In genomic region chr8:26688745-26689478, GRCm38 (mm10) we compare ENCODE assay signal across 16 mouse cellular contexts.
DNase-seq lines count a peak whose midpoint lies in the region; ATAC-seq and TF ChIP-seq lines count a peak whose summit lies in the region.
"Had no signal": no experiment of that assay in that cellular context is flagged by ENCODE, and none has a peak within 500 bp of the region (broad histone marks: within the 10 kb centered on the region; RNA-seq: fewer than 3 reads in every experiment).

No protein-coding gene starts in this region.

- H3K9ac ChIP-seq in hindbrain, postnatal 0 days (replicated peaks; ENCODE audit: low read length), result no peak overlapping the region
- no peak overlapping the region for H3K9ac ChIP-seq in hindbrain, embryonic 12.5 days
- H3K9ac ChIP-seq in midbrain, embryonic 16.5 days (ENCODE audit: low read depth, low read length), result no peak overlapping the region
- H3K9ac ChIP-seq in midbrain, embryonic 11.5 days (ENCODE audit: low read length), result no peak overlapping the region
- no peak overlapping the region for H3K9ac ChIP-seq in neural tube, embryonic 14.5 days (replicated peaks; ENCODE audit: low read depth, low read length)
- H3K9ac ChIP-seq: embryonic facial prominence, embryonic 12.5 days; lung, embryonic 15.5 days had no signal

- WGBS in hindbrain, postnatal 0 days, result 72% methylated on average over 5 of the region's 5 CpGs
- WGBS in hindbrain, embryonic 12.5 days, result 70% methylated on average over 5 of the region's 5 CpGs
- WGBS in midbrain, embryonic 16.5 days, result 79% methylated on average over 5 of the region's 5 CpGs
- 93% methylated on average over 5 of the region's 5 CpGs for WGBS in midbrain, embryonic 11.5 days
- WGBS in neural tube, embryonic 14.5 days, result 46% methylated on average over 5 of the region's 5 CpGs

- H3K4me1 ChIP-seq in hindbrain, postnatal 0 days (ENCODE audit: insufficient read depth, low read length), result no peaks in the 10 kb centered on the region
- H3K4me1 ChIP-seq in hindbrain, embryonic 12.5 days, result peaks cover 18% of the 10 kb centered on the region
- H3K4me1 ChIP-seq in midbrain, embryonic 16.5 days (ENCODE audit: control insufficient read depth, insufficient read depth, low read length), result peaks cover 10% of the 10 kb centered on the region
- no peaks in the 10 kb centered on the region for H3K4me1 ChIP-seq in midbrain, embryonic 11.5 days (ENCODE audit: control insufficient read depth, insufficient read depth, low read length)
- peaks cover 10% of the 10 kb centered on the region for H3K4me1 ChIP-seq in neural tube, embryonic 14.5 days (ENCODE audit: control insufficient read depth, insufficient read depth, low read length)
- H3K4me1 ChIP-seq: lung, embryonic 15.5 days had no signal

- ATAC-seq in hindbrain, postnatal 0 days, result no peak
- no peak for ATAC-seq in hindbrain, embryonic 12.5 days (ENCODE audit: low FRiP score)
- ATAC-seq in midbrain, embryonic 16.5 days, result 0 out of 2 replicates have a peak, but pooled peaks have one; percentile 12
- ATAC-seq in midbrain, embryonic 11.5 days (ENCODE audit: low FRiP score), result no peak
- peak; percentile 25; the same call in 1 of the 2 replicates for ATAC-seq in neural tube, embryonic 14.5 days (ENCODE audit: low read depth)

- no peak overlapping the region for H3K27ac ChIP-seq in hindbrain, postnatal 0 days
- H3K27ac ChIP-seq in hindbrain, embryonic 12.5 days, result no peak overlapping the region
- no peak overlapping the region for H3K27ac ChIP-seq in midbrain, embryonic 16.5 days (ENCODE audit: low read length)
- H3K27ac ChIP-seq in midbrain, embryonic 11.5 days (ENCODE audit: low read depth, low read length), result no peak overlapping the region
- no peak overlapping the region for H3K27ac ChIP-seq in neural tube, embryonic 14.5 days (ENCODE audit: low read depth, low read length)
- H3K27ac ChIP-seq: lung, embryonic 15.5 days had no signal

- no peak overlapping the region for H3K4me3 ChIP-seq in hindbrain, postnatal 0 days (ENCODE audit: low read length)
- H3K4me3 ChIP-seq in hindbrain, embryonic 12.5 days, result no peak overlapping the region
- no peak overlapping the region for H3K4me3 ChIP-seq in midbrain, embryonic 16.5 days (ENCODE audit: low read depth, low read length)
- no peak overlapping the region for H3K4me3 ChIP-seq in midbrain, embryonic 11.5 days (ENCODE audit: low read depth, low read length)
- no peak overlapping the region for H3K4me3 ChIP-seq in neural tube, embryonic 14.5 days (ENCODE audit: low read depth, low read length)
- H3K4me3 ChIP-seq: embryonic facial prominence, embryonic 12.5 days; lung, embryonic 15.5 days had no signal

- peak; percentile 22 to 24 for DNase-seq in cerebellum, postnatal 25 days
- DNase-seq in cerebellum, postnatal 4 days (ENCODE audit: low spot score in 2 of 2), result no peak
- peak; percentile 25 for DNase-seq in hindbrain, postnatal 0 days (ENCODE audit: low spot score)
- DNase-seq in midbrain, embryonic 11.5 days (ENCODE audit: low spot score, missing footprints), result no peak
- DNase-seq in embryo, embryonic 11 days, result no peak
- DNase-seq: adrenal gland, postnatal 14 days; gastrocnemius, postnatal 36 days; kidney, postnatal 25 days; right cerebral cortex, adult 18-20 months; thymus, postnatal 4 days had no signal

- no peaks in the 10 kb centered on the region for H3K36me3 ChIP-seq in hindbrain, postnatal 0 days (ENCODE audit: insufficient read depth, low read length)
- H3K36me3 ChIP-seq in hindbrain, embryonic 12.5 days, result no peaks in the 10 kb centered on the region
- H3K36me3 ChIP-seq in midbrain, embryonic 16.5 days (ENCODE audit: control insufficient read depth, insufficient read depth, low read length), result no peaks in the 10 kb centered on the region
- H3K36me3 ChIP-seq in midbrain, embryonic 11.5 days (ENCODE audit: control insufficient read depth, insufficient read depth, low read length), result no peaks in the 10 kb centered on the region
- no peaks in the 10 kb centered on the region for H3K36me3 ChIP-seq in neural tube, embryonic 14.5 days (ENCODE audit: control insufficient read depth, insufficient read depth, low read length)
- H3K36me3 ChIP-seq: embryonic facial prominence, embryonic 12.5 days; lung, embryonic 15.5 days had no signal

- no peak overlapping the region for H3K4me2 ChIP-seq in hindbrain, postnatal 0 days (ENCODE audit: low read depth, low read length)
- no peak overlapping the region for H3K4me2 ChIP-seq in hindbrain, embryonic 12.5 days (replicated peaks)
- no peak overlapping the region for H3K4me2 ChIP-seq in midbrain, embryonic 16.5 days (ENCODE audit: low read length)
- no peak overlapping the region for H3K4me2 ChIP-seq in midbrain, embryonic 11.5 days
- H3K4me2 ChIP-seq in neural tube, embryonic 14.5 days (ENCODE audit: low read depth, low read length), result no peak overlapping the region
- H3K4me2 ChIP-seq: embryonic facial prominence, embryonic 12.5 days; liver, embryonic 11.5 days; lung, embryonic 15.5 days had no signal

- H3K9me3 ChIP-seq in hindbrain, postnatal 0 days (ENCODE audit: low read length), result no peaks in the 10 kb centered on the region
- no peaks in the 10 kb centered on the region for H3K9me3 ChIP-seq in hindbrain, embryonic 12.5 days (replicated peaks)
- H3K9me3 ChIP-seq in midbrain, embryonic 16.5 days (replicated peaks; ENCODE audit: control insufficient read depth, low read length, poor library complexity, severe bottlenecking), result no peaks in the 10 kb centered on the region
- no peaks in the 10 kb centered on the region for H3K9me3 ChIP-seq in midbrain, embryonic 11.5 days (ENCODE audit: control insufficient read depth, low read length)
- H3K9me3 ChIP-seq in neural tube, embryonic 14.5 days (ENCODE audit: control insufficient read depth, low read length), result no peaks in the 10 kb centered on the region
- H3K9me3 ChIP-seq: embryonic facial prominence, embryonic 12.5 days; lung, embryonic 15.5 days had no signal

- H3K27me3 ChIP-seq in hindbrain, postnatal 0 days (ENCODE audit: insufficient read depth, low read length), result no peaks in the 10 kb centered on the region
- no peaks in the 10 kb centered on the region for H3K27me3 ChIP-seq in hindbrain, embryonic 12.5 days
- H3K27me3 ChIP-seq in midbrain, embryonic 16.5 days (ENCODE audit: control insufficient read depth, insufficient read depth, low read depth, low read length), result no peaks in the 10 kb centered on the region
- H3K27me3 ChIP-seq in midbrain, embryonic 11.5 days (ENCODE audit: control insufficient read depth, insufficient read depth, low read length), result no peaks in the 10 kb centered on the region
- H3K27me3 ChIP-seq in neural tube, embryonic 14.5 days (ENCODE audit: control insufficient read depth, insufficient read depth, low read length), result no peaks in the 10 kb centered on the region

- no peak for TF ChIP-seq CTCF in hindbrain, postnatal 0 days (IDR thresholded peaks at IDR 0.05; ENCODE audit: low read depth)

Comparison
In these comparisons a context has a peak if more than half of its experiments do, and no peak if none do; other contexts are left out.
1. DNase-seq: peak in cerebellum, postnatal 25 days (2 of 2) and hindbrain, postnatal 0 days (single experiment); none in cerebellum, postnatal 4 days (0 of 2), midbrain, embryonic 11.5 days (single experiment) and embryo, embryonic 11 days (single experiment).
2. ATAC-seq: peak in midbrain, embryonic 16.5 days (single experiment) and neural tube, embryonic 14.5 days (single experiment); none in hindbrain, postnatal 0 days (single experiment), hindbrain, embryonic 12.5 days (single experiment) and midbrain, embryonic 11.5 days (single experiment).